Mouse (Mus musculus) duodenum, adult 2 months (tissue): Measurements from ENCODE around the gene Plcb1. TPM values are rescaled to one million over a fixed set of nuclear protein-coding genes. Genes with fewer than 3 reads are reported as not detected.

ENCODE experiments used
- polyA plus RNA-seq: library from polyadenylated mRNA; depleted of rRNA; stranded (reverse); fragments of >200 nt; gene quantifications from 2 replicates; pipeline ENCODE4 v1.2.3, GENCODE M21; 2012; ENCODE audit warnings: low replicate concordance; rRNA removed

The Plcb1 gene
- polyA plus RNA-seq: 0.59 and 0.61 TPM in 2 replicates

DNA sequence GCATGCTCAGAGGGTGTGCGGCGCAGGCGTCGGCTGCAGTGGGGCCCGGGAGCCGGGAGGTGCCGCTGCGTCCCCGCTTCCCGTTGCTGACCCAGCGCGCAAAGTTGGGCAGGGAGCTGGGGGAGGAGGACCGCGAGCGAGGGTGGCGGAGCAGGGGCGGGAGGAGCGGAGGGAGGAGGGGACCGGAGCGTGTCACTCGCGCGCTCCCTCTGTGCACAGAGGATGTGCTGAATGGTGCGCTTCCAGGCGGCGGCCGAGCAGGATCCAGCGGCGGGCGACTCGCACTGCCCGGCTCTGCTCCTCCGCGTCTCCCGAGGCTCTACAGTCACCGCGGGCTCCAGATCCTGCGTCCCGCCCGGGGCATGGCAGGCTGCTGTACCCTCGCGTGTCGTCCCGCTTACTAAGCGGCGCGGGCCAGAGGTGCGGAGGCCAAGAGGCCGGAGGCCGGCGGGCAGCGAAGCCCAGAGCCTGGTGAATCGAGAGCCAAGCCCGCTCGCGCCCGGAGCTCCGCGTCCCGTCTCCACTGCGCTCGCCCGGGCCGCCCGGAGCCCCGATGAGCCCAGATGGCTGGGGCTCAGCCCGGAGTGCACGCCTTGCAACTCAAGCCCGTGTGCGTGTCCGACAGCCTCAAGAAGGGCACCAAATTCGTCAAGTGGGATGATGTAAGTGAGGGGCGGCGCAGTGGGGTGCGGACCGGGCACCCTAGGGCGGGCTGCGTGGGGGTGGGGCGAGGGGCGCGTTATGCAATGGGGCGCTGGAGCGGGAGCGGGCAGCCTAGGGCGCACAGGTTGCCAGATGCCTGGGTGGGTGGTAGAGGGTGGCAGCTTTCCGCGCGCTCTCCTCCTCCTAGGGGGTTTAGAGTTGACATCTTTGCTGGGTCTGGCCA, at the start of gene Plcb1:
Gene Plcb1, plus strand, starts transcription at position 98 of the 886 bp plus-strand sequence.

Other genes starting within 250 kb of the Plcb1 start
- not detected in 2 replicates for gene Hao1, start 231.7 kb upstream of the Plcb1 start, polyA plus RNA-seq
- 2.0 and 5.0 TPM in 2 replicates for gene Tmx4, start 141.9 kb upstream of the Plcb1 start, polyA plus RNA-seq